Comparison of ENCODE assay signal across 8 mouse cellular contexts in genomic region chr7:126759050-126759671, GRCm38 (mm10). TPM values are rescaled to one million over a fixed set of nuclear protein-coding genes. Genes with fewer than 3 reads are reported as not detected.
DNase-seq lines count a peak whose midpoint lies in the region; ATAC-seq and TF ChIP-seq lines count a peak whose summit lies in the region.

TSS of gene Mapk3 (plus strand) at chr7:126759601.

- ATAC-seq in G1E (ENCODE audit: extremely low read depth, insufficient number of reproducible peaks, low FRiP score, poor library complexity, severe bottlenecking): peak; percentile 74; the same call in 1 of the 2 replicates
- peak; percentile 66 for ATAC-seq in forebrain, embryonic 15.5 days (replicated peaks)
- peak; percentile 93 for ATAC-seq in liver, postnatal 0 days
- ATAC-seq in neural tube, embryonic 13.5 days (ENCODE audit: low read depth): peak; percentile 64

- peak within 1 kb of the TSS; percentile 79 for H3K4me2 ChIP-seq in forebrain, embryonic 15.5 days (replicated peaks)
- H3K4me2 ChIP-seq in liver, postnatal 0 days (ENCODE audit: low read depth, low read length): peak within 1 kb of the TSS; percentile 99
- H3K4me2 ChIP-seq in neural tube, embryonic 13.5 days: peak within 1 kb of the TSS; percentile 90

- peak within 1 kb of the TSS; percentile 88 for H3K9ac ChIP-seq in forebrain, embryonic 15.5 days (replicated peaks)
- H3K9ac ChIP-seq in liver, postnatal 0 days (replicated peaks): peak within 1 kb of the TSS; percentile 85
- peak within 1 kb of the TSS; percentile 91 for H3K9ac ChIP-seq in neural tube, embryonic 13.5 days

- no peak for TF ChIP-seq POLR2A in testis, adult 2 months (IDR thresholded peaks at IDR 0.05; ENCODE audit: control insufficient read depth, low read depth, low read length)

- peak within 1 kb of the TSS; percentile 97 for H3K4me3 ChIP-seq in G1E (ENCODE audit: low read depth, low read length)
- H3K4me3 ChIP-seq in forebrain, embryonic 15.5 days: peak within 1 kb of the TSS; percentile 91
- peak within 1 kb of the TSS; percentile 93 for H3K4me3 ChIP-seq in liver, postnatal 0 days (ENCODE audit: low read depth, low read length)
- H3K4me3 ChIP-seq in neural tube, embryonic 13.5 days: peak within 1 kb of the TSS; percentile 80
- peak within 1 kb of the TSS; percentile 94 for H3K4me3 ChIP-seq in testis, adult 2 months (ENCODE audit: control insufficient read depth, low read depth, low read length)

- peak; percentile 41; the same call in 1 of the 2 replicates for TF ChIP-seq CTCF in G1E (IDR thresholded peaks at IDR 0.05; ENCODE audit: low read depth, low read length)
- TF ChIP-seq CTCF in liver, postnatal 0 days (IDR thresholded peaks at IDR 0.05; ENCODE audit: low read depth): peak; percentile 79
- peak; percentile 53; the same call in 1 of the 2 replicates for TF ChIP-seq CTCF in testis, adult 2 months (IDR thresholded peaks at IDR 0.05; ENCODE audit: control insufficient read depth, insufficient read depth, insufficient replicate concordance, low read depth, low read length)

- no peak for TF ChIP-seq EP300 in liver, postnatal 0 days (IDR thresholded peaks at IDR 0.05; ENCODE audit: low read depth)

- 4% methylated on average over 33 of the region's 38 CpGs for WGBS in forebrain, embryonic 15.5 days
- WGBS in large intestine, adult 2 months: 1% methylated on average over 33 of the region's 38 CpGs
- under 1% methylated on average over 32 of the region's 38 CpGs for WGBS in liver, postnatal 0 days (ENCODE audit: insufficient replicate concordance)
- under 1% methylated on average over 27 of the region's 38 CpGs for WGBS in neural tube, embryonic 13.5 days

- DNase-seq in G1E (ENCODE audit: low spot score): peak; percentile 89
- peak; percentile 92 for DNase-seq in cerebellum, adult 11-12 months
- DNase-seq in heart, postnatal 14 days: peak; percentile 92 to 93
- no peak for DNase-seq in large intestine, adult 2 months (ENCODE audit: low read depth, low spot score)
- DNase-seq in liver, postnatal 0 days: peak; percentile 93

- 0 out of 2 replicates have a peak, but pooled peaks cover 2% of the 10 kb centered on the region for H3K27me3 ChIP-seq in G1E (ENCODE audit: insufficient read depth, low read length)
- no peaks in the 10 kb centered on the region for H3K27me3 ChIP-seq in forebrain, embryonic 15.5 days
- H3K27me3 ChIP-seq in liver, postnatal 0 days (ENCODE audit: insufficient read depth, low read length): no peaks in the 10 kb centered on the region
- no peaks in the 10 kb centered on the region for H3K27me3 ChIP-seq in neural tube, embryonic 13.5 days
- no peaks in the 10 kb centered on the region for H3K27me3 ChIP-seq in testis, adult 2 months (ENCODE audit: control insufficient read depth, insufficient read depth, low read length)

- H3K27ac ChIP-seq in forebrain, embryonic 15.5 days (replicated peaks): peak within 1 kb of the TSS; percentile 89
- peak within 1 kb of the TSS; percentile 92 for H3K27ac ChIP-seq in liver, postnatal 0 days (ENCODE audit: low read depth)
- H3K27ac ChIP-seq in neural tube, embryonic 13.5 days (replicated peaks): peak within 1 kb of the TSS; percentile 92
- H3K27ac ChIP-seq in testis, adult 2 months (ENCODE audit: control insufficient read depth, insufficient read depth, low read depth, low read length): peak within 1 kb of the TSS; percentile 87

- intact Hi-C loops in heart, postnatal 14 days (cut with DNase I): loop anchor here (5.0 kb wide), 1 partner anchor 348 kb away; no protein-coding TSS in a partner anchor

- peaks cover 34% of the 10 kb centered on the region for H3K36me3 ChIP-seq in G1E (replicated peaks)
- peaks cover 13% of the 10 kb centered on the region for H3K36me3 ChIP-seq in forebrain, embryonic 15.5 days
- peaks cover 16% of the 10 kb centered on the region for H3K36me3 ChIP-seq in liver, postnatal 0 days (replicated peaks; ENCODE audit: insufficient read depth, low read length)
- H3K36me3 ChIP-seq in neural tube, embryonic 13.5 days: peaks cover 13% of the 10 kb centered on the region
- no peaks in the 10 kb centered on the region; the same call in 1 of the 2 replicates for H3K36me3 ChIP-seq in testis, adult 2 months (ENCODE audit: control insufficient read depth, insufficient read depth, low read length)

- peaks cover 50% of the 10 kb centered on the region for H3K4me1 ChIP-seq in G1E (ENCODE audit: insufficient read depth, low read depth, low read length)
- peaks cover 47% of the 10 kb centered on the region for H3K4me1 ChIP-seq in forebrain, embryonic 15.5 days
- H3K4me1 ChIP-seq in liver, postnatal 0 days (ENCODE audit: insufficient read depth): peaks cover 45% of the 10 kb centered on the region
- peaks cover 48% of the 10 kb centered on the region for H3K4me1 ChIP-seq in neural tube, embryonic 13.5 days (replicated peaks)
- H3K4me1 ChIP-seq in testis, adult 2 months (ENCODE audit: control insufficient read depth, insufficient read depth, low read length): peaks cover 10% of the 10 kb centered on the region

- no peaks in the 10 kb centered on the region for H3K9me3 ChIP-seq in G1E (replicated peaks)
- no peaks in the 10 kb centered on the region for H3K9me3 ChIP-seq in forebrain, embryonic 15.5 days
- no peaks in the 10 kb centered on the region for H3K9me3 ChIP-seq in liver, postnatal 0 days (ENCODE audit: low read length)
- H3K9me3 ChIP-seq in neural tube, embryonic 13.5 days: no peaks in the 10 kb centered on the region

RNA-seq across cellular contexts. Expression of gene Mapk3, which starts in this region (rescaled TPM):
- total RNA-seq in G1E (2014; fragmentation: Nextera tagmentation) (66.4 and 91.6 TPM in 2 replicates), G1E (2017) (18.2 and 18.4 TPM in 2 replicates)
- 65.1 and 68.8 TPM in 2 replicates for polyA plus RNA-seq in G1E (2012)
- polyA plus RNA-seq in forebrain, embryonic 15.5 days (2015; fragmentation: Nextera tagmentation; extraction: Ambion mirVana): 101 and 102 TPM in 2 replicates
- 10 to 100 TPM; 69.8 to 77.4 TPM for total RNA-seq in heart, postnatal 14 days (2021)
- 497 and 498 TPM in 2 replicates for polyA plus RNA-seq in large intestine, adult 2 months (2012; rRNA removed)
- polyA plus RNA-seq in liver, postnatal 0 days (2015; fragmentation: Nextera tagmentation; extraction: Ambion mirVana): 20.3 and 21.0 TPM in 2 replicates
- 97.6 and 108 TPM in 2 replicates for polyA plus RNA-seq in neural tube, embryonic 13.5 days (2015; fragmentation: Nextera tagmentation; extraction: Ambion mirVana)
- polyA plus RNA-seq in testis, adult 2 months (2012; rRNA removed): 337 and 349 TPM in 2 replicates
